Mouse (Mus musculus) G1E-ER4 (cell line): ENCODE results near the gene Defb47. TPM values are rescaled to one million over a fixed set of nuclear protein-coding genes. Genes with fewer than 3 reads are reported as not detected.

ENCODE experiments used
- GATA1 ChIP-seq: IDR thresholded peaks from one replicate; pipeline ENCODE4 v1.8.0; 2012; ENCODE audit warnings: low read length, inconsistent platforms
- polyA plus RNA-seq: library from polyadenylated mRNA; stranded (reverse); fragments of >175 nt; gene quantifications from 2 replicates; pipeline ENCODE4 v1.2.3, GENCODE M21; 2012

The Defb47 gene
- polyA plus RNA-seq, 1 experiment = not detected

- TF ChIP-seq GATA1 = no peak
These were observed 48.8 kb downstream of the Defb47 start, which contains the start of gene Defb42 for GRCm38 (mm10) chr14:63046691-63047090. Gene Defb42, plus strand, starts transcription at chr14:63046991.

GRCm38 (mm10) chr14:63049910-63050370, 52.1 kb downstream of the Defb47 start, which contains the start of gene Defb30:
Gene Defb30, minus strand, starts transcription at chr14:63049960.
- TF ChIP-seq GATA1 = no peak

Other genes starting within 250 kb of the Defb47 start
- gene Ints6, start 236.9 kb upstream of the Defb47 start, polyA plus RNA-seq = 20.1 and 20.5 TPM in 2 replicates
- gene Wdfy2, start 160.4 kb upstream of the Defb47 start, polyA plus RNA-seq = 1.8 and 2.2 TPM in 2 replicates
- not detected in 2 replicates for gene Defb48, start 13.6 kb upstream of the Defb47 start, polyA plus RNA-seq
- not detected in 2 replicates for gene Defb43, start 13.7 kb downstream of the Defb47 start, polyA plus RNA-seq
- gene Defb42, start 48.9 kb downstream of the Defb47 start, polyA plus RNA-seq = not detected in 2 replicates
- not detected in 2 replicates for gene Defb30, start 51.9 kb downstream of the Defb47 start, polyA plus RNA-seq